Mouse (Mus musculus): Measurements from ENCODE around the gene Calca. TPM values are rescaled to one million over a fixed set of nuclear protein-coding genes. Genes with fewer than 3 reads are reported as not detected.

Calca gene
- polyA plus RNA-seq (2015; fragmentation: Nextera tagmentation; extraction: Ambion mirVana) = 9.6 and 11.4 TPM in 2 replicates

DNA sequence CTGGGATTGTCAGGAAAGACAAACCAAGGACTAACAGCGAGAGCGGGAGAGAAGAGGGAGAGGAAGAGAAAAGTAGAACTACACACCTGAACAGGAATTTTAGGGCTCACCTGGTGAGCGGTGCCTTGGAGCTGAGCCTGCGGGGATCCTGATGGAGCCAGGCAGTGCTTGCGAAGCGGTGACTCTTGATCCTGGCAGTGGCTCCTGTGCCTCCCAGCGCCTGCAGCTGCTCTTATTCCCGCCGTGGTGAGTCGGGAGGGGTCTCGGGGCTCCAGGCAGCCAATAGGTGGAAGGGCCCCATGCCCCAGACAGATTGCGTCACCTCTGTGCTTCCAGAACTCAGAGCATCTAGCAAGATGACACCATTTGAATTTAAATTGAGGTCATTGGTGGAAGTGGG is at the start of gene Calca:
Gene Calca, minus strand, starts transcription at position 256 of the 400 bp plus-strand sequence.
- no peak within 1 kb of the TSS for H3K9ac ChIP-seq (replicated peaks; ENCODE audit: low read depth)
- TF ChIP-seq EP300 (IDR thresholded peaks at IDR 0.05) (no peak), CTCF (IDR thresholded peaks at IDR 0.05) (no peak)
- DNase-seq (ENCODE audit: low spot score) (peak; percentile 4), ATAC-seq (0 out of 2 replicates have a peak, but pooled peaks have one; percentile 21)
- no peak within 1 kb of the TSS for H3K27ac ChIP-seq (ENCODE audit: low read length)
- 0 out of 2 replicates have a peak, but pooled peaks cover 4% of the 10 kb centered on the region for H3K27me3 ChIP-seq (replicated peaks; ENCODE audit: insufficient read depth, low read length)
- WGBS = 1% methylated on average over 12 of the region's 12 CpGs
- H3K36me3 ChIP-seq (ENCODE audit: insufficient read depth, low read length) = no peaks in the 10 kb centered on the region
- no peaks in the 10 kb centered on the region for H3K9me3 ChIP-seq (ENCODE audit: low read length)
- H3K4me1 ChIP-seq (ENCODE audit: insufficient read depth, low read depth, low read length) = peaks cover 2% of the 10 kb centered on the region; the same call in 1 of the 2 replicates
- peak within 1 kb of the TSS; percentile 29 for H3K4me3 ChIP-seq (ENCODE audit: low read depth, low read length)
- H3K4me2 ChIP-seq (replicated peaks; ENCODE audit: low read depth, low read length) = peak within 1 kb of the TSS; percentile 64

DNA sequence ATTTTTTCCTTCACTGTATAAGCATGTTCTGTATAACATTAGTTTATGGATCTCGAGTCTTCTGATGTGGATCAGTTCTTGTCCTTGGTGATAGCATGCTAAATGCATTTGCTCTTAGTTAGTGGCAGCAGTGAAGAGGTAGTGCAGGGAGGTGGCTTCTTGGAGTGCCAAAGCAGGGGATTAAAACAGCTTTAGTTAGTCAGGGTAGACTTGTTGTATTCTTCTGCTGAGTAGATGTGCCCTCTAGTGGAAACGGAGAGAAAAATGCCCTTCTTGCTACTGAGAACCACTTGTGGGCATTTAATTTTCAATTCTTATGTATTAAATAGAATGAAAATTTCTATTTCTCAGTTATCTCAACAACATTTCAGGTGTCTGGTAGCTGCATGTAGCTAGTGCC is 36.5 kb upstream of the Calca start:
- H3K27ac ChIP-seq (ENCODE audit: low read length) = no peak overlapping the region
- WGBS = 22% methylated on average over 2 of the region's 2 CpGs
- H3K27me3 ChIP-seq (replicated peaks; ENCODE audit: insufficient read depth, low read length) = no peaks in the 10 kb centered on the region
- no peak for ATAC-seq
- H3K36me3 ChIP-seq (ENCODE audit: insufficient read depth, low read length) = no peaks in the 10 kb centered on the region
- no peak overlapping the region for H3K4me3 ChIP-seq (ENCODE audit: low read depth, low read length)
- H3K9ac ChIP-seq (replicated peaks; ENCODE audit: low read depth) = no peak overlapping the region
- TF ChIP-seq EP300 (IDR thresholded peaks at IDR 0.05) (no peak), CTCF (IDR thresholded peaks at IDR 0.05) (peak; percentile 56)
- H3K4me1 ChIP-seq (ENCODE audit: insufficient read depth, low read depth, low read length) = no peaks in the 10 kb centered on the region
- H3K4me2 ChIP-seq (replicated peaks; ENCODE audit: low read depth, low read length) = no peak overlapping the region
- no peaks in the 10 kb centered on the region for H3K9me3 ChIP-seq (ENCODE audit: low read length)
- DNase-seq (ENCODE audit: low spot score) = peak; percentile 48

DNA sequence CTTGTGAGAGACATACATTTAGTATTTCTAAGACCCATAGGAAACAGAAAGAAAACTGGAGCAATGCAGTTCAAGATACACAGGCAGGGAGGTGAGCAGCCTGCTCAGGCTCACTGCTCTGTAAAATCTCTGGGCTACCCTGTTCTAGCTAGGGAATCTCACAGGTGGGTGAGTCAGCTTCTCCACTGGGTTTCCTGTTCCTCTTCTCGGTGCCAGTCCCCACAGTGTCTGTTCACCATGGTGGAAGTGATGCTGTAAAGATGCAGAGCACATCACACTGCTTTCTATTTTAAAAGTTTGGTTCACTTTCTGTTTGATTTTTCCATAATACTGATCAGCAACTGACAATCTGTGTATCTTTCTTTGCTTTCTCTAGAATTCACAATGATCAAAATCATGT is 35.2 kb upstream of the Calca start:
- H3K27me3 ChIP-seq (replicated peaks; ENCODE audit: insufficient read depth, low read length) = no peaks in the 10 kb centered on the region
- DNase-seq (ENCODE audit: low spot score) (no peak), ATAC-seq (no peak)
- no peak overlapping the region for H3K4me2 ChIP-seq (replicated peaks; ENCODE audit: low read depth, low read length)
- no peaks in the 10 kb centered on the region for H3K9me3 ChIP-seq (ENCODE audit: low read length)
- no peaks in the 10 kb centered on the region for H3K4me1 ChIP-seq (ENCODE audit: insufficient read depth, low read depth, low read length)
- no peak overlapping the region for H3K9ac ChIP-seq (replicated peaks; ENCODE audit: low read depth)
- no peak overlapping the region for H3K4me3 ChIP-seq (ENCODE audit: low read depth, low read length)
- H3K27ac ChIP-seq (ENCODE audit: low read length) = no peak overlapping the region
- 45% methylated on average over 1 of the region's 1 CpGs for WGBS
- TF ChIP-seq EP300 (IDR thresholded peaks at IDR 0.05) (no peak), CTCF (IDR thresholded peaks at IDR 0.05) (no peak)
- no peaks in the 10 kb centered on the region for H3K36me3 ChIP-seq (ENCODE audit: insufficient read depth, low read length)

- Histone ChIP-seq H3K36me3 (ENCODE audit: insufficient read depth, low read length) (no peaks in the 10 kb centered on the region), H3K4me1 (ENCODE audit: insufficient read depth, low read depth, low read length) (no peaks in the 10 kb centered on the region), H3K4me2 (replicated peaks; ENCODE audit: low read depth, low read length) (no peak overlapping the region), H3K9me3 (ENCODE audit: low read length) (no peaks in the 10 kb centered on the region), H3K4me3 (ENCODE audit: low read depth, low read length) (no peak overlapping the region), H3K27me3 (replicated peaks; ENCODE audit: insufficient read depth, low read length) (no peaks in the 10 kb centered on the region), H3K9ac (replicated peaks; ENCODE audit: low read depth) (no peak overlapping the region), H3K27ac (ENCODE audit: low read length) (no peak overlapping the region)
- WGBS = 48% methylated on average over 3 of the region's 3 CpGs
- DNase-seq (ENCODE audit: low spot score) (no peak), ATAC-seq (no peak)
- no peak for TF ChIP-seq CTCF (IDR thresholded peaks at IDR 0.05)
Measured at GRCm38 (mm10) chr7:114649730-114650129, 13.6 kb upstream of the Calca start.

DNA sequence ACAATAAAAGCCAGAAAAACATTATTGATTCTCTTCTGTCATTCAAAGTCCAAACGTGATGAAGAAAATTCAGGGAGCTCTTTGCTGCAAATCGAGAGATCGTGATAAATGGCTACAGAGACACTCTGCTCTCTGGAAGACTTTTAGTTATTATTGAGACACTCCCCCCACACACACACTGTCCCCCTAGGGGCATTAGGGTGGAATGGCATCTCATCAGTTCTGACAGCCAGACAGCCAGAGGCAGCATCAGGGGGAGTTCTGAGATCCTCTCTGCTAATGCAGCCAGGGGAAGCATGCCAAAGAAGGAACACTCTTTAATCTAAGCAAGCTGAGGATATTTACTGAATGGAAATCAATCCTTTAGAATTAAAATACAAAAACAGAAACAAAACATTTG is 12.6 kb upstream of the Calca start:
- Histone ChIP-seq H3K27me3 (replicated peaks; ENCODE audit: insufficient read depth, low read length) (no peaks in the 10 kb centered on the region), H3K36me3 (ENCODE audit: insufficient read depth, low read length) (no peaks in the 10 kb centered on the region), H3K4me2 (replicated peaks; ENCODE audit: low read depth, low read length) (no peak overlapping the region), H3K4me1 (ENCODE audit: insufficient read depth, low read depth, low read length) (no peaks in the 10 kb centered on the region), H3K9me3 (ENCODE audit: low read length) (no peaks in the 10 kb centered on the region), H3K9ac (replicated peaks; ENCODE audit: low read depth) (no peak overlapping the region), H3K4me3 (ENCODE audit: low read depth, low read length) (no peak overlapping the region), H3K27ac (ENCODE audit: low read length) (no peak overlapping the region)
- ATAC-seq (no peak), DNase-seq (ENCODE audit: low spot score) (no peak)
- peak; percentile 38 for TF ChIP-seq CTCF (IDR thresholded peaks at IDR 0.05)
- TF ChIP-seq EP300 (IDR thresholded peaks at IDR 0.05) = no peak
- WGBS = 57% methylated on average over 3 of the region's 3 CpGs

GRCm38 (mm10) chr7:114635569-114636101 is 522 bp downstream of the Calca start:
- Histone ChIP-seq H3K9ac (replicated peaks; ENCODE audit: low read depth) (no peak overlapping the region), H3K9me3 (ENCODE audit: low read length) (no peaks in the 10 kb centered on the region), H3K27ac (ENCODE audit: low read length) (no peak overlapping the region), H3K4me3 (ENCODE audit: low read depth, low read length) (peak overlapping the region; percentile 29), H3K4me1 (ENCODE audit: insufficient read depth, low read depth, low read length) (peaks cover 2% of the 10 kb centered on the region; the same call in 1 of the 2 replicates), H3K36me3 (ENCODE audit: insufficient read depth, low read length) (no peaks in the 10 kb centered on the region), H3K4me2 (replicated peaks; ENCODE audit: low read depth, low read length) (peak overlapping the region; percentile 64), H3K27me3 (replicated peaks; ENCODE audit: insufficient read depth, low read length) (0 out of 2 replicates have a peak, but pooled peaks cover 4% of the 10 kb centered on the region)
- peak; percentile 46 for DNase-seq (ENCODE audit: low spot score)
- WGBS = 2% methylated on average over 20 of the region's 20 CpGs
- TF ChIP-seq CTCF (IDR thresholded peaks at IDR 0.05) (peak; percentile 70), EP300 (IDR thresholded peaks at IDR 0.05) (no peak)
- no peak for ATAC-seq
